Mouse (Mus musculus): Measurements from ENCODE around the gene Bcl7c. TPM values are rescaled to one million over a fixed set of nuclear protein-coding genes. Genes with fewer than 3 reads are reported as not detected.

Bcl7c gene
- polyA plus RNA-seq, 1 experiment from 2014 or later, result 55.5 TPM

DNA sequence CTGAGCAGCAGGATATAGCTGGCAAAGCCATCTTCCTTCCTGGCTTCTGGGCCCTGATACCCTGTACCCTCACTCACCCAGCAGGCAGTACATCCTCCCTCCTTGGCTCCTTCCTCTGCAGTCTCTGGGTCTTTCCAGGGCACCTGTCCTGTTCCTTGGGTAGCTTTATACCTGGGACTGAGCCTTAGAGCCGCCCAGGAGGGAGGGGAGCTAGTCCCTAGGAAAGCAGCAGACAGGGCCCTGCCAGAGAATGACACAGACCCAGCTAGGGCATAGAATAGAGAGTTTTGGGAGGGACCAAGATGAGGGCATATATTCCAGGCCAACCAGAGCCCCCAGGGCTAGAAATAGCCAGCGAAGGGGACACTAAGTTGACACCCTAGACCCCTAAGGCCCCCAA, 16.8 kb upstream of the Bcl7c start:
- 40% methylated on average over 2 of the region's 2 CpGs for WGBS

DNA sequence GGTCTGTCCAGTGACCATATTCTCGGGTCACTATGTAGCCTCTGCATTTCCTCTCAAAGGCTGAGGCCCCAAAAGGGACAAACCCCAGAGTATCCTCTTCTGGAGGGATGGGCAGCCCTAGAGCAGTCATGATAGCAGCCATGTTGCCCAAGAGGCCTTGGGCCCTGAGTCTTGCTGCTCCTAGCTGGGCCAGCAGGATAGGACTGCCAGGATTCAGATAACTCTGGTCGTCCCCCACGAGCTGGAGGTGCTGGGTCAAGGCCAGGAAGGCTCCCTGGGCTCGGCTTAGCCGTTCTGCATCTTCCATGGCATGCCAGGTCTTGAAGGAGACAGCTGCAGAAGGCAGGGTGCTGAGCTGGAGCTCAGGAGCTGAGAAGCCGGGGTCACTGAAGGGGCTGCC, 10.5 kb upstream of the Bcl7c start:
- no peaks in the 10 kb centered on the region for H3K4me1 ChIP-seq (ENCODE audit: control insufficient read depth, insufficient read depth, low read length)
- no peaks in the 10 kb centered on the region for H3K36me3 ChIP-seq (ENCODE audit: control insufficient read depth, insufficient read depth, low read length)
- ATAC-seq (ENCODE audit: insufficient read depth, low FRiP score, low TSS enrichment) (no peak), DNase-seq (ENCODE audit: low spot score) (no peak)
- H3K4me3 ChIP-seq (ENCODE audit: low read depth, low read length), result no peak overlapping the region
- H3K27me3 ChIP-seq (ENCODE audit: control insufficient read depth, insufficient read depth, low read length), result no peaks in the 10 kb centered on the region
- H3K9ac ChIP-seq (ENCODE audit: low read length), result no peak overlapping the region
- 96% methylated on average over 6 of the region's 6 CpGs for WGBS
- no peak overlapping the region for H3K4me2 ChIP-seq (ENCODE audit: low read depth)
- H3K27ac ChIP-seq (ENCODE audit: low read depth, low read length), result no peak overlapping the region
- H3K9me3 ChIP-seq (ENCODE audit: control insufficient read depth, low read length), result no peaks in the 10 kb centered on the region

More for the DNA sequence above, 16.8 kb upstream of the Bcl7c start:
- H3K27me3 ChIP-seq (ENCODE audit: control insufficient read depth, insufficient read depth, low read length), result no peaks in the 10 kb centered on the region
- H3K9me3 ChIP-seq (ENCODE audit: control insufficient read depth, low read length), result no peaks in the 10 kb centered on the region
- H3K36me3 ChIP-seq (ENCODE audit: control insufficient read depth, insufficient read depth, low read length), result no peaks in the 10 kb centered on the region
- DNase-seq (ENCODE audit: low spot score) (no peak), ATAC-seq (ENCODE audit: insufficient read depth, low FRiP score, low TSS enrichment) (no peak)
- H3K4me3 ChIP-seq (ENCODE audit: low read depth, low read length), result no peak overlapping the region
- H3K4me1 ChIP-seq (ENCODE audit: control insufficient read depth, insufficient read depth, low read length), result no peaks in the 10 kb centered on the region
- H3K9ac ChIP-seq (ENCODE audit: low read length), result no peak overlapping the region
- no peak overlapping the region for H3K4me2 ChIP-seq (ENCODE audit: low read depth)
- H3K27ac ChIP-seq (ENCODE audit: low read depth, low read length), result no peak overlapping the region

DNA sequence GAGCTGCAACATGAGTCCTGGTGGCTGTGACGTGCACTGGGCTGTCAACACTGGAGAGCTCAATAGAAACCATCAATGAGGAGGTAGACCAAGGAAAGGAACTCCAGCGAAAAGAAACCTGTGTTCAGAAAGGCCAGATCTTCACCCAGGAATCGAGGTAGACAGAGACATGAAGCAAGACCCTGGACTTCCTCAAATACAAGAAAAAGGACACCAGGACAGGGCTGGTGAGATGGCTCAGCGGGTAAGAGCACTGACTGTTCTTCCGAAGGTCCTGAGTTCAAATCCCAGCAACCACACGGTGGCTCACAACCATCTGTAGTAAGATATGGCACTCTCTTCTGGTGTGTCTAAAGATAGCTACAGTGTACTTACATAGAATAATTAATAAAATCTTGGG, 9.6 kb upstream of the Bcl7c start:
- H3K36me3 ChIP-seq (ENCODE audit: control insufficient read depth, insufficient read depth, low read length), result no peaks in the 10 kb centered on the region
- DNase-seq (ENCODE audit: low spot score) (no peak), ATAC-seq (ENCODE audit: insufficient read depth, low FRiP score, low TSS enrichment) (no peak)
- H3K4me3 ChIP-seq (ENCODE audit: low read depth, low read length), result no peak overlapping the region
- H3K9ac ChIP-seq (ENCODE audit: low read length), result no peak overlapping the region
- no peaks in the 10 kb centered on the region for H3K4me1 ChIP-seq (ENCODE audit: control insufficient read depth, insufficient read depth, low read length)
- no peak overlapping the region for H3K4me2 ChIP-seq (ENCODE audit: low read depth)
- H3K27me3 ChIP-seq (ENCODE audit: control insufficient read depth, insufficient read depth, low read length), result no peaks in the 10 kb centered on the region
- 92% methylated on average over 6 of the region's 6 CpGs for WGBS
- H3K27ac ChIP-seq (ENCODE audit: low read depth, low read length), result no peak overlapping the region
- H3K9me3 ChIP-seq (ENCODE audit: control insufficient read depth, low read length), result no peaks in the 10 kb centered on the region

DNA sequence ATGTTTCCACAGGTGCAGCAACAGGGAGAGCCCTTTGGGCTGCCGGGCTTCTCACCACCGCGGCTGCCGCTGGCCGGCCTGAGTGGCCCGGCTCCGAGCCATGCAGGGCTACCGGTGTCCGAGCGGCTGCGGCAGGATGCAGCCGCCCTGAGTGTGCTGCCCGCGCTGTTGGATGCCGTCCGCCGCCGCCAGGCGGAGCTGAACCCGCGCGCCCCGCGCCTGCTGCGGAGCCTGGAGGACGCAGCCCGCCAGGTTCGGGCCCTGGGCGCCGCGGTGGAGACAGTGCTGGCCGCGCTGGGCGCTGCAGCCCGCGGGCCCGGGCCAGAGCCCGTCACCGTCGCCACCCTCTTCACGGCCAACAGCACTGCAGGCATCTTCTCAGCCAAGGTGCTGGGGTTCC, 8.3 kb upstream of the Bcl7c start:
- H3K9ac ChIP-seq (ENCODE audit: low read length), result peak overlapping the region; percentile 68
- peak; percentile 55 for ATAC-seq (ENCODE audit: insufficient read depth, low FRiP score, low TSS enrichment)
- WGBS, result under 1% methylated on average over 39 of the region's 41 CpGs

DNA sequence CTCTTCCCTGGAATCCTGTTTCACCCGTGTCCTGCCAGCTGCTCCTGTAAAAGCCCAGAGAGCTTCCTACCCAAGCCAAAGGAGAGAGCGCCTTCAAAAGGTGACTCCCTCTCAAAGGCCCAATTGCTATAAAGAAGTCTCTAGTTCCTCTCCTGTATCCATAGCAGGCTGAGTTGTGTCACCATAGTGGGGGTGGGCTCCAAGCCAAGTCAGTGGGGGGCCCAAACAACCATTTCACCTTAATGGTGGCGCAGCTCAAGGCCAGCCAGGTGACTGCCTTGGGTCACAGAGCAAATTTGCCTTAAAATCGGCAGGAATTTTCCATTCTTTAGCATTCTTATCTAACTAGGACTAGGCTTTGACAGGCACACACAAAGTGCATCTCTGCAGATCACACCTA, 6.1 kb upstream of the Bcl7c start:
- no peak overlapping the region for H3K9ac ChIP-seq (ENCODE audit: low read length)
- no peak overlapping the region for H3K4me3 ChIP-seq (ENCODE audit: low read depth, low read length)
- peaks cover 12% of the 10 kb centered on the region for H3K4me1 ChIP-seq (ENCODE audit: control insufficient read depth, insufficient read depth, low read length)
- H3K27ac ChIP-seq (ENCODE audit: low read depth, low read length), result no peak overlapping the region
- no peak overlapping the region for H3K4me2 ChIP-seq (ENCODE audit: low read depth)
- no peaks in the 10 kb centered on the region for H3K27me3 ChIP-seq (ENCODE audit: control insufficient read depth, insufficient read depth, low read length)
- no peaks in the 10 kb centered on the region for H3K36me3 ChIP-seq (ENCODE audit: control insufficient read depth, insufficient read depth, low read length)
- 88% methylated on average over 4 of the region's 4 CpGs for WGBS
- DNase-seq (ENCODE audit: low spot score) (no peak), ATAC-seq (ENCODE audit: insufficient read depth, low FRiP score, low TSS enrichment) (no peak)
- H3K9me3 ChIP-seq (ENCODE audit: control insufficient read depth, low read length), result no peaks in the 10 kb centered on the region

More for the DNA sequence above, 8.3 kb upstream of the Bcl7c start:
- Histone ChIP-seq H3K27me3 (ENCODE audit: control insufficient read depth, insufficient read depth, low read length) (no peaks in the 10 kb centered on the region), H3K4me2 (ENCODE audit: low read depth) (peak overlapping the region; percentile 72), H3K27ac (ENCODE audit: low read depth, low read length) (no peak overlapping the region), H3K9me3 (ENCODE audit: control insufficient read depth, low read length) (no peaks in the 10 kb centered on the region), H3K4me3 (ENCODE audit: low read depth, low read length) (peak overlapping the region; percentile 26), H3K4me1 (ENCODE audit: control insufficient read depth, insufficient read depth, low read length) (peaks cover 8% of the 10 kb centered on the region), H3K36me3 (ENCODE audit: control insufficient read depth, insufficient read depth, low read length) (no peaks in the 10 kb centered on the region)
- peak; percentile 70 for DNase-seq (ENCODE audit: low spot score)

GRCm38 (mm10) chr7:127712461-127713385, 4.0 kb upstream of the Bcl7c start, which contains the start of gene Ctf1:
Gene Ctf1, plus strand, starts transcription at chr7:127712736.
- Histone ChIP-seq H3K9me3 (ENCODE audit: control insufficient read depth, low read length) (no peaks in the 10 kb centered on the region), H3K36me3 (ENCODE audit: control insufficient read depth, insufficient read depth, low read length) (no peaks in the 10 kb centered on the region), H3K4me2 (ENCODE audit: low read depth) (peak within 1 kb of the TSS; percentile 64), H3K9ac (ENCODE audit: low read length) (peak within 1 kb of the TSS; percentile 40), H3K27ac (ENCODE audit: low read depth, low read length) (peak within 1 kb of the TSS; percentile 65), H3K4me1 (ENCODE audit: control insufficient read depth, insufficient read depth, low read length) (peaks cover 16% of the 10 kb centered on the region), H3K4me3 (ENCODE audit: low read depth, low read length) (peak within 1 kb of the TSS; percentile 30), H3K27me3 (ENCODE audit: control insufficient read depth, insufficient read depth, low read length) (no peaks in the 10 kb centered on the region)
- ATAC-seq (ENCODE audit: insufficient read depth, low FRiP score, low TSS enrichment) (peak; percentile 62), DNase-seq (ENCODE audit: low spot score) (peak; percentile 84)
- WGBS, result under 1% methylated on average over 28 of the region's 28 CpGs

DNA sequence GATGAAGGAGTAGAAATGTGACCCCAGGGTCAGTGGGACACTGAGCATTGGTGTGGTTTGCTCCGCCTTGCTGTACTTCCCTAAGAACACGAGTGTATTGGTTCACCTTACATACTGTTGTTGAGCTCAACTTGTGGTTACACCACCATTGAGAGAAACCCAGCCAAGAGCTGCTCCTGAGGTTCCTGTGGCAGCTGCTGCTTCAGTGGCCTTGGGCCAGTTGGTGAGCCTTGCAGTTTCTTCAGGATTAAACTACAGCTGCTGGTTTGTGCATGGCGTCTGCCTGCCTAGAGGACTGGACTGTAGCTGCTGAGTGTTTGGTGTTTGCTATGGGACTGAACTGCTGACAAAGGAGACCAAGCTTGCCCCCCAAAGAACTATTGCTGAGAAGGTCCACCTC, 2.7 kb upstream of the Bcl7c start:
- Histone ChIP-seq H3K36me3 (ENCODE audit: control insufficient read depth, insufficient read depth, low read length) (no peaks in the 10 kb centered on the region), H3K27me3 (ENCODE audit: control insufficient read depth, insufficient read depth, low read length) (no peaks in the 10 kb centered on the region), H3K4me1 (ENCODE audit: control insufficient read depth, insufficient read depth, low read length) (peaks cover 24% of the 10 kb centered on the region), H3K27ac (ENCODE audit: low read depth, low read length) (no peak overlapping the region), H3K9me3 (ENCODE audit: control insufficient read depth, low read length) (no peaks in the 10 kb centered on the region), H3K4me2 (ENCODE audit: low read depth) (no peak overlapping the region), H3K4me3 (ENCODE audit: low read depth, low read length) (no peak overlapping the region), H3K9ac (ENCODE audit: low read length) (no peak overlapping the region)
- DNase-seq (ENCODE audit: low spot score), result no peak
- ATAC-seq (ENCODE audit: insufficient read depth, low FRiP score, low TSS enrichment), result no peak
- 75% methylated on average over 3 of the region's 3 CpGs for WGBS

DNA sequence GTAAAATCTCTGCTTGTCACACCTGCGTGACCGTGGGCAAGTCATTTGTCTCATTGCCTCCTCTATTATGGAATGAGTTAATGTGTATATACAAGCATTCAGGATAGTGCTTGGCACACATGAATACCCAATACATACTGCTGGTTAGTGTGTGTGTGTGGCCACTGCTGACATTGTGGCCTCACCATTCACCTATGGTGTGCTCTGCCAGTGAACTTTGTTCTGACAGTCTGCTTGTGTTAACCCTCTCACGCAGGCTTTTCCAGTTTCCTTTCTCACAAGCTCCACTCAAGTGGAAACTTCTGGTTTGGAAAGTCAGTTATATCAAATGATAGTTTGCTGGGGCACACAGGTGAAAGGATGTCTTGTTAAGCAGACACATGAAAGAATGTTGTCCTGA, 2.3 kb upstream of the Bcl7c start:
- no peak overlapping the region for H3K9ac ChIP-seq (ENCODE audit: low read length)
- H3K27me3 ChIP-seq (ENCODE audit: control insufficient read depth, insufficient read depth, low read length), result no peaks in the 10 kb centered on the region
- WGBS, result 90% methylated on average over 3 of the region's 3 CpGs
- DNase-seq (ENCODE audit: low spot score) (no peak), ATAC-seq (ENCODE audit: insufficient read depth, low FRiP score, low TSS enrichment) (no peak)
- no peak overlapping the region for H3K4me3 ChIP-seq (ENCODE audit: low read depth, low read length)
- peaks cover 2% of the 10 kb centered on the region; the same call in 1 of the 2 replicates for H3K36me3 ChIP-seq (ENCODE audit: control insufficient read depth, insufficient read depth, low read length)
- no peak overlapping the region for H3K4me2 ChIP-seq (ENCODE audit: low read depth)
- no peaks in the 10 kb centered on the region for H3K9me3 ChIP-seq (ENCODE audit: control insufficient read depth, low read length)
- H3K4me1 ChIP-seq (ENCODE audit: control insufficient read depth, insufficient read depth, low read length), result peaks cover 24% of the 10 kb centered on the region
- no peak overlapping the region for H3K27ac ChIP-seq (ENCODE audit: low read depth, low read length)
